Mouse (Mus musculus) neural tube, embryonic 14.5 days (tissue): ENCODE measurements at regions not wholly inside any gene's neighbourhood (a gene's known extent, or its start where the extent isn't known, plus 50 kb on each side); places are given as distances from the start of the nearest gene placed in this dataset.

ENCODE experiments used
- ATAC-seq: fragments of 200-750 bp; cut with Nextera tagmentation; 2 replicates; pipeline ENCODE4 v1.8.0; 2017; ENCODE audit warnings: low read depth, mild to moderate bottlenecking, moderate TSS enrichment, moderate library complexity
- H3K27ac ChIP-seq: fragments of 300-500 bp; sonication (generic); 2 replicates; pipeline ENCODE4 v1.5.1; 2014; ENCODE audit warnings: low read depth, mild to moderate bottlenecking, control low read depth, low read length, moderate library complexity, mixed read lengths
- H3K27me3 ChIP-seq: fragments of 300-500 bp; sonication (generic); 2 replicates; pipeline ENCODE4 v1.6.1; 2014; ENCODE audit warnings: low read length; ENCODE audit not compliant: control insufficient read depth, insufficient read depth
- H3K36me3 ChIP-seq: fragments of 300-500 bp; sonication (generic); 2 replicates; pipeline ENCODE4 v1.6.1; 2014; ENCODE audit warnings: low read length, mixed read lengths; ENCODE audit not compliant: control insufficient read depth, insufficient read depth
- H3K4me1 ChIP-seq: fragments of 300-500 bp; sonication (generic); 2 replicates; pipeline ENCODE4 v1.6.1; 2014; ENCODE audit warnings: low read length; ENCODE audit not compliant: control insufficient read depth, insufficient read depth
- H3K4me2 ChIP-seq: fragments of 300-500 bp; sonication (generic); 2 replicates; pipeline ENCODE4 v1.6.1; 2014; ENCODE audit warnings: mild to moderate bottlenecking, low read depth, low read length, control low read depth
- H3K4me3 ChIP-seq: fragments of 300-500 bp; sonication (generic); 2 replicates; pipeline ENCODE4 v1.5.1; 2014; ENCODE audit warnings: low read depth, low read length, control low read depth, mixed read lengths
- H3K9ac ChIP-seq: fragments of 300-500 bp; sonication (generic); replicated peaks from 2 replicates; pipeline ENCODE4 v1.6.1; 2014; ENCODE audit warnings: low read depth, mild to moderate bottlenecking, control low read depth, low read length, mixed read lengths
- H3K9me3 ChIP-seq: fragments of 300-500 bp; sonication (generic); 2 replicates; pipeline ENCODE4 v1.6.1; 2016; ENCODE audit warnings: low read length; ENCODE audit not compliant: control insufficient read depth
- WGBS: fragments of 180-500 bp; shearing (Covaris S2); extraction: QIAGEN DNeasy Blood & Tissue Kit; methylation state at CpG from one replicate; pipeline ENCODE4 v1.1.7; 2014; 5-methylcytosine and 5-hydroxymethylcytosine counted together

GRCm38 (mm10) chr16:90621761-90622411 lies 105.3 kb downstream of the Mis18a start:
- H3K4me1 ChIP-seq, result peaks cover 19% of the 10 kb centered on the region; the same call in 1 of the 2 replicates
- no peaks in the 10 kb centered on the region for H3K36me3 ChIP-seq
- ATAC-seq, result peak; percentile 39; the same call in 1 of the 2 replicates
- WGBS, result 16% methylated on average over 13 of the region's 13 CpGs
- no peaks in the 10 kb centered on the region for H3K27me3 ChIP-seq
- H3K4me3 ChIP-seq, result no peak overlapping the region
- no peaks in the 10 kb centered on the region for H3K9me3 ChIP-seq
- no peak overlapping the region for H3K27ac ChIP-seq
- H3K4me2 ChIP-seq, result no peak overlapping the region
- no peak overlapping the region for H3K9ac ChIP-seq

GRCm38 (mm10) chr16:90619565-90620311 lies 107.5 kb downstream of the Mis18a start:
- Histone ChIP-seq H3K27me3 (no peaks in the 10 kb centered on the region), H3K9ac (no peak overlapping the region), H3K9me3 (no peaks in the 10 kb centered on the region), H3K4me2 (no peak overlapping the region), H3K36me3 (no peaks in the 10 kb centered on the region), H3K4me3 (no peak overlapping the region), H3K4me1 (peaks cover 17% of the 10 kb centered on the region; the same call in 1 of the 2 replicates), H3K27ac (no peak overlapping the region)
- ATAC-seq, result no peak
- 81% methylated on average over 13 of the region's 13 CpGs for WGBS

GRCm38 (mm10) chr16:90615791-90616190 lies 111.4 kb downstream of the Mis18a start:
- Histone ChIP-seq H3K27ac (no peak overlapping the region), H3K4me1 (no peaks in the 10 kb centered on the region), H3K4me2 (no peak overlapping the region), H3K27me3 (no peaks in the 10 kb centered on the region), H3K9me3 (no peaks in the 10 kb centered on the region), H3K9ac (no peak overlapping the region), H3K36me3 (no peaks in the 10 kb centered on the region), H3K4me3 (no peak overlapping the region)
- ATAC-seq, result no peak
- WGBS, result 74% methylated on average over 10 of the region's 10 CpGs

DNA sequence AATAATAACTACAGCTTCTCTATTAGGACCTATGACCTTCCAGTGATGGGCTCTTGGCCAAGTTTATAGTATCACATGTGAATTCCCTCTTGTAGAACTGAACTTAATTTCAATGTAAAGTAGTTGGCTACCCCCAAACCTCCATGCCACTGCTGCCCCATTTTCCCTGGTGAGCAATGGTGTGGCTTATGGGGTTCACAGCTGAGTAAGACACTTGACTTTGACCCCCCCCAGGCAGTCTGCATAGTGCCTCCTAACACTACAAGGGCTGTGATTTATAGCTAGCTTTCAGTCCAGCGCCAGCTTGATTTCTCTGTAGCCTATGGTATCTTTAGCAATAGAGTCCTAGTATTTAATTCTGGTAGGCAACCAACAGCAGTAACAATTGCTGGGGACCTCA lies 113.1 kb downstream of the Mis18a start:
- H3K9ac ChIP-seq, result no peak overlapping the region
- no peaks in the 10 kb centered on the region for H3K27me3 ChIP-seq
- WGBS, result 67% methylated on average over 1 of the region's 1 CpGs
- no peak overlapping the region for H3K27ac ChIP-seq
- no peak overlapping the region for H3K4me3 ChIP-seq
- no peaks in the 10 kb centered on the region for H3K36me3 ChIP-seq
- ATAC-seq, result no peak
- H3K4me2 ChIP-seq, result no peak overlapping the region
- no peaks in the 10 kb centered on the region for H3K4me1 ChIP-seq
- H3K9me3 ChIP-seq, result no peaks in the 10 kb centered on the region

DNA sequence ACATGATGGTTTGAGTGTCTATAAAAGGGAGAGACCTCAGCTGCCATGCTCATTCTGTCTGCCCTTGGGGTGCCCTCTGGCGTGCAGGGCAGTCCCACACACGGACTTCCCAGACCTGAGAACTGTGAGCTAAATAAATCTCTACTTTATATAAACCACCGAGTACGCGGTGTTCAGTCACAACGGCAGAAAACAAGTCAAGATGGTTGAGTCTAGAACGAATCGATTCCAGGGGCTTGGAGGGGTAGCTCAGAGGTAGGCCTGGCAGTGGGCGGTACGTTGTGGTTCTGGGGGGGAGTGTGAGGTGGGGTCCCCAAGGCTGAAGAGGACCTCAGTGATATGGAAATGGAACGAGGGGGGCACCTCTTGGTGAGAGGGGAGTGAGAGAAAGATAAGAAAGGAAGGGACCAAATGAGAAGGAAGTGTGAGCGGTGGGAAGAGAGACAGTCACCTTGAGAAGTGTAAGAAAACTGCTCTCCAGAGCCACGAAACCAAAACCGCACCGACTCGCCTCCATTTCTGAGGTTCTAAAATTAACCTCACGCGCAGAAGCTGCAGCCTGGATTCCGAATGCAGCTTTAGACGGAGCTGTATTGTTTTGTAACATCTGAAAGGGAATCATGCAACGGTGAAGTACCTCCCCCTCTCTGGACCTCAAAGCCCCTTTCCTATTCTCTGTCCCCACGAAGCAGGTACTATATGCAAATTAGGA lies 117.0 kb downstream of the Mis18a start:
- Histone ChIP-seq H3K36me3 (no peaks in the 10 kb centered on the region), H3K9ac (no peak overlapping the region), H3K9me3 (no peaks in the 10 kb centered on the region), H3K4me2 (no peak overlapping the region), H3K27ac (no peak overlapping the region), H3K4me3 (no peak overlapping the region), H3K4me1 (no peaks in the 10 kb centered on the region), H3K27me3 (no peaks in the 10 kb centered on the region)
- 89% methylated on average over 22 of the region's 22 CpGs for WGBS
- ATAC-seq, result no peak

- no peak overlapping the region for H3K4me3 ChIP-seq
- H3K9ac ChIP-seq, result no peak overlapping the region
- H3K4me2 ChIP-seq, result no peak overlapping the region
- 87% methylated on average over 7 of the region's 7 CpGs for WGBS
- H3K36me3 ChIP-seq, result no peaks in the 10 kb centered on the region
- H3K27ac ChIP-seq, result no peak overlapping the region
- no peaks in the 10 kb centered on the region for H3K9me3 ChIP-seq
- H3K27me3 ChIP-seq, result no peaks in the 10 kb centered on the region
- ATAC-seq, result no peak
- no peaks in the 10 kb centered on the region for H3K4me1 ChIP-seq
These were observed 127.8 kb downstream of the Mis18a start for GRCm38 (mm10) chr16:90599329-90599870.

DNA sequence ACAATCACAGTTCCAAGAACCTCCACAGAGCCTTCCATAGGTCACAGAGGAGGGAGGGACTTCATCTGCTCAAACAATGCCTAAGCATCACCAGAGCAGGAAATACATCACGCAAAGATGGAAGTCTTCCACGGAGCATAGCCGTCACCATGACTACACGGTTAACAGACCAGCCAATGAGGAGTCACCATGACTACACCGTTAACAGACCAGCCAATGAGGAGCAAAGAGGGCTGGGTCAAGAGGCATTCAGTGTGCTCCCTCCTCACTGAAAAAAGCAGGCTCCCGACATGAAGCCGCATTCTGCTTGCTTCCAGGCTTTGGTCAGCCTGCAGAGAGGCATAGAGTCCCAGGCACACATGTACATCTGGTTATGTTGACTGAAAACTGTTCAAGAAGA lies 128.5 kb downstream of the Mis18a start:
- no peaks in the 10 kb centered on the region for H3K36me3 ChIP-seq
- no peaks in the 10 kb centered on the region for H3K4me1 ChIP-seq
- ATAC-seq, result no peak
- no peak overlapping the region for H3K9ac ChIP-seq
- 72% methylated on average over 7 of the region's 7 CpGs for WGBS
- H3K27me3 ChIP-seq, result no peaks in the 10 kb centered on the region
- H3K4me3 ChIP-seq, result no peak overlapping the region
- no peak overlapping the region for H3K27ac ChIP-seq
- no peak overlapping the region for H3K4me2 ChIP-seq
- H3K9me3 ChIP-seq, result no peaks in the 10 kb centered on the region

- 74% methylated on average over 6 of the region's 6 CpGs for WGBS
- no peak for ATAC-seq
- H3K4me1 ChIP-seq, result no peaks in the 10 kb centered on the region
- H3K4me3 ChIP-seq, result no peak overlapping the region
- H3K4me2 ChIP-seq, result no peak overlapping the region
- no peaks in the 10 kb centered on the region for H3K36me3 ChIP-seq
- H3K27me3 ChIP-seq, result no peaks in the 10 kb centered on the region
- no peak overlapping the region for H3K9ac ChIP-seq
- H3K27ac ChIP-seq, result no peak overlapping the region
- H3K9me3 ChIP-seq, result no peaks in the 10 kb centered on the region
These were observed 134.3 kb downstream of the Mis18a start for GRCm38 (mm10) chr16:90592721-90593481.
